Mouse (Mus musculus): ENCODE measurements around the gene Clec2e. TPM values are rescaled to one million over a fixed set of nuclear protein-coding genes. Genes with fewer than 3 reads are reported as not detected.

Gene Clec2e
- total RNA-seq, 1 experiment from 2014 or later: not detected

DNA sequence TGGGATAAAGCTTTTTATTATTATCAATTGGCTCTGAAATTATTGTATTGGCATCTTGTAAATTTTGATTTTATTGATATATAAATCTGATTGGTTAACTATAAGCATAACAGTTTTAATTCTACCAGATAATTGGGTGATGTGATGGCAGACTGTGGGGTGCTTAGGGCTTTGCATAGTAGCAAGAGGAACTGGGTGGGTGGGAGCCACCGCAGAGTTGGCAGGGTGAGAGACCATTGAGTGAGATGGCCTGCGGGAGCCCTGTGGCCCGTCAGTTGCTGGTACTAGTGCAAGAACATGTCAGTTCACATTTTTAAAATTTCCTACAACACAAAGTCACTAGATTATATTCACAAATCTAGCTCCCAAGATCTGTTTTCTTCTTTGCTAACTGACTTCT is 34.9 kb downstream of the Clec2e start:
- peak; percentile 72 for ATAC-seq (replicated peaks; ENCODE audit: low read depth, poor library complexity, severe bottlenecking)

DNA sequence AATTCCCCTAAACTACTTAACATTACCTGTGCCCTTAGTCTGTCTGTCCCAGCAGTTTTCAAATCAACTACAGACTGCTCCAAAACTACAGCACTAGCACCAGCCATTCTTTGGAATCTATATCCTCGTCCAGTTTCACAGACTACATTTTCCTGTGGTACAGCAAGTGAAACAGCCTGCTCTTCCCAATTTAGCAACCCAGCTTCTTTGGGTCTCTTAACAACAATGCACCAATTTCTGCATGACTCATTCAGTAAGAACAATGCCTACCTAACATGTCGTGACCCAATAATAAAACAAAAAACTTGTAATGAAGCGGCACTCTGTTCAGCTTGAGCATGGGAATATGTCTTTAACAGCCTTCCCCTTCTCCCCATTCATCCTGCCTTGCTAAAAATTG is 35.3 kb downstream of the Clec2e start:
- no peak for ATAC-seq (replicated peaks; ENCODE audit: low read depth, poor library complexity, severe bottlenecking)

DNA sequence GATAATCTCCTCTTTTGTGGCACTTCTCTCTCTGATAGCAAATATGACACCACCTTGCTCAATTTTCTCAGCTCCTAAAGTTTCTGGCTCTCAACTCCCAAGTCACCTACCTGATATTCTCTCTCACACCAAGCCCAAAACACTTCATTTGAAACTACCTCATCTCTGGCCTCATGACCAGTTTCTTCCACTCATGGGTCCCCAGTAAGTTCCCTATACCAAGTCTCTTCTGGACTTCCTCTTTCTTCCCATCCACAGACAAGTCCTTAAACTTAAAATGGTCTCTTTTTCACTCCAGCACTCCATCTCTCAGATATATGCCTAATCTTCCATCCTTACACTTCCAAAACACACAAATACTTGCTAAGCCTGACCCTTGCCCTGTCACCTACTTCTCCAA is 42.7 kb downstream of the Clec2e start:
- ATAC-seq (replicated peaks; ENCODE audit: low read depth, poor library complexity, severe bottlenecking): peak; percentile 89

DNA sequence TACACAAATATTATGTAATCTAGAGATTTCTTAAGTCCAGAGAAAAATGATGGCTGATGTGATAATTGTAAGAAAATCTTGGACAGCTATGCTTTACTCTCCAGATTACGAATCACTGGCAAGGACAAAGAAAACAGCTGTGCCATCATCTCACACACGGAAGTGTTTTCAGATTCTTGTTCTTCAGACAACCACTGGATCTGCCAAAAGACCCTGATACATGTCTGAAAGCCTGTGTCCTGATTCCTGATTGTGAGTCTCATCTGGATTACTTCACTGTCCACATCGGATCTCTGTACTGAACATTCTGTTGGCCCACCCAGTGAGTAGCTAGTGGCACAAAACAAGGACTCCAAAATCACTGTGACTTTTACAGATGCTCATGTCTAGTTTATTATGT is 44.5 kb downstream of the Clec2e start:
- ATAC-seq (replicated peaks; ENCODE audit: low read depth, poor library complexity, severe bottlenecking): no peak

DNA sequence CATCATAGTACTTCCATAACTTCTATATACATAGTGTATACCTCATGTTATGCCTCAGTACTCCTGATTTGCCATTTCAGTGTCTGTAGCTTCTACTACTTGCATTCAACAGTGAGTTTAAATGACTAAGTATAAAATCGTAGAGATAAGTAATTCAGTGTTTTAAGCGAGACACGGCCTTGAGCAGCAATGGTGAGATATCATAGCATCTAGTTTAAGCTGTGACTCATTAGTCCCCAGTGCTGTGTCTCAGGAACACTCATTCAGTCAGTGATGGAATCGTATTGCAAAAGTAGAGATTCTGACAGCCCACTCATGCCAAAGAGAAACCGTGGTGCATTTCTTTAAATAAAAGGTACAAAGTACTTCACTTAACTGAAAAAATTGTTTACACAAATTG is 49.0 kb downstream of the Clec2e start:
- no peak for ATAC-seq (replicated peaks; ENCODE audit: low read depth, poor library complexity, severe bottlenecking)

DNA sequence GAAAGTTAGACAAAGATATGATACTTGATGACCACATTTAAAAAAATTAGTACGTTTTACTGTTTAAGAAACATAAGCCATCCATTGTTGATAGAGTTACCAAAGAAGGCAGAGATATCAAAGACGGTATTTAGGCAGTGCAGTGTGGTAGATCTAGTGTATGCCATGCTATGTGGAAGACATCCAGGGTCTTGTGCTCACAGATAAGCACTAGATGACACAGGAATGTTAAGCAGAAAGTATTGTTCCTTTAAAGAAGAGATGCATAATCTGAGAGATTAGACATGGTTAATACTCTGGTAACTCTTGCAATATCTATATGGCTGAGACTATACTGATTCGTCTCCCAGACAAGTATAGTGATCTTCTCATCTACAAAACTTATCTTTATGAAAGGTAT is 49.6 kb downstream of the Clec2e start:
- no peak for ATAC-seq (replicated peaks; ENCODE audit: low read depth, poor library complexity, severe bottlenecking)

DNA sequence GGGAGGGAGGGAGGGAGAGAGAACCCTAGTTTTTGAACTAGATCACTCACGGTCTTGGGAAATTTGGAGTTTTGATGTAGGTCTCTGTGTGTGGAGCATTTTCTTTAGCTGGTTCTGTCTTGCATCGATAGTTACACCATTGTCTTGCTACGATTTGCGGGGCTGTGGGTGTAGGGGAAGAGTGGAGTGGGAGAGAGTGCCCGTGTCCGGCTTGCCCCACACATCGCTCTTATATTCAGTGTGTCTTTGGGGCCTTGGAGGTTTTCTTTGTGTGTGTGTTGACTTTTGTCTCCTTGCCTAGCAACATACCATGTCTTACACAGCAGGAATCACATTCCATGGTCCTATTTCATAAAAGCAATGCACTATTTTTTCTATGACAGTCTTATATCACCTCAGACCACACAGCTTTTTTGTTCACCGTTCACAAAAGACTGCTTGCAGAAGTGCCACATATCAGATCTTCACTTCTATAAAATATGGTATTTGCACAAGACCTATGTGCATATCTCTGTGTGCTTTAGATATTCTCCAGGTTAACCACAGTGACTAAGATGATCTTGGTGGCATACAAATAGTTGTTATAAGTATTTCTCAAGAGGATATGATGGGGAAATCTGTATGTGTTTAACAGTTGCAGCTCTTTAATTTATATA is 51.0 kb downstream of the Clec2e start:
- peak; percentile 62 for ATAC-seq (replicated peaks; ENCODE audit: low read depth, poor library complexity, severe bottlenecking)

DNA sequence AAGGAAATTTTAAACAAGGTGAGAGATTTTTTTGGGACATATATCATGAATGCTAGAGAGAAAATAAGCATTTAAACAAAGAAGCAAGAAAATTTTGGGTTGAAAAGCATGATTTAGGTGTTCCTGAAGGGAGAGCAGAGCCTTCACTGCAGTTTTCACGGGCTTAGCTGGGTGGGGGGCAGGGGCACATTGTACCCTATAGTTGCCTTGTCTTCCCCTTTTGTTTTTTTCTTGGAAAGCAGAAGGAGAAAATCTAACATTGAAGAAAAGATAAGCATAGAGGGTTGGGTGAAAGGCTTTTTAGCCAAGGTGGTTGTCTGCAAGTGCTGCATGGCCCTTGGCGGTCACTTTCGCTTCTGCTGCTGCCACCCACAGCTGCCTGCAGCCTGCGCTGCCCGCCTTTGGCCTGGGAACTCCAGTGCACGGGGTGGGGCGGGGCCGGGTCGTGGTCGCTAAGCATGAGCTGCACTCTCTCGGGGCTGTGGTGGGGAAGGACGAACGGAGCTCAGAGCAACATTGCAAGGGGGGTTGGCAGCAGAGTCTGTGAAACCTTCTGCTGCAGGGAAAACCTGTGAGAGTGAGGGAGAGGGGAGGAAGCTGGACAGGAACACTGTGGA is 51.7 kb downstream of the Clec2e start:
- peak; percentile 83 for ATAC-seq (replicated peaks; ENCODE audit: low read depth, poor library complexity, severe bottlenecking)

DNA sequence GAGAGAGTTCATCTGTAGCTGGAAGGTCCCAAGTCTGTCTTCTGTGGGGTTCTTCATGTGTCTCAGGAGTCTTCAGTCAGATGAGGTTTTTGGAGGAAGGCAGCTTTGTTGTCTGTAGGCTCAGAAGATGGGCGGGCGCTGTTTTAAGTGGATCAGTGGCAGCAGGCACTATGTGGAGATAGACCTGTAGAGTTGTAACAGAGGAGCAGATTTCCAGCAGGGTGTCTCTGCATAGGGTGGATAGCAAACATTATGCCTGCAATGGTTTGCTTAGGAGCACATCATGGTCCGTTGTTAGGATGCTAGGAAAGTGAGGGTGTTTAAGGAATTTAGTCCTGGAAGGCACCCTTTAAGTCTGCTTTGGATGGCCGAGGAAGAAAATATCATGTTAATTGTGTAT is 52.3 kb downstream of the Clec2e start:
- no peak for ATAC-seq (replicated peaks; ENCODE audit: low read depth, poor library complexity, severe bottlenecking)

DNA sequence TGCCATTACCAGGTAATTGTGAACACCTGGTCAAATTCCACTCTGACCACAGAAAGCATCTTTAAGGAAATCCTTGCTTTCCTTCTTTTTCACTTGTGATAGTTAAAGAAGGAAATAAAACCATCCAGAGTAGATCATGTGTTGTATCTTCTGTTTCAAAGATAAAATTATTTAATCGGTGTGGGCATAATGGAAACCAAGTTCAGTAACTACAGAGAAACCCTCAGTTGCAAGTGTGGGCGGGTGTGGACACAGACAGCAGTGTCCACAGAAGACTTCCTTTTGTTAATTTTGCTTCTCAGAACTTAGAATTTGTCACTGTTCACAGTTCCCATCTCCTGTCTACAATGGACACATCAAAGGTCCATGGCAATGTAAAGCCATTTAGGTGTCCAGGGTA is 55.1 kb downstream of the Clec2e start, which contains the start of gene Klrb1f:
Klrb1f (plus strand) TSS at position 301 of the 400 bp plus-strand sequence.
- no peak for ATAC-seq (replicated peaks; ENCODE audit: low read depth, poor library complexity, severe bottlenecking)

DNA sequence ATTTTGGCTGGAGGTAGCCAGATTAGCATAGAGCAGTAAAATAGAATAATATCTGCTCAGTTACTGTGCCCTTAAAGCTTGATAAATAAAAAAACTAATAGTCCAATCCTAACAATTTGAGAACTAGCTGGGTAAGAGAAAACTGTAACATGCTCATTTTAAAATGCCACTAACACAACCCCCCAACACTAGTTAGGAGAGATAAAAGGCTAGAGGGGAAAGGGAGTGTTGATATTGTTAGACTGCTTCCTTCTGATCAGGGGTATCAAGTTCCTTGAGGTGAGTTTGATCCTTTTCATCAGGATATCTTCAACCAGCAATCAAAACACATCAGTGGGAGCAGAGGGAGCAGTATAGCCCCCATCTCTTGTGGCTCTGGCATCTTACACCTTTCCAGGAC is 58.2 kb downstream of the Clec2e start:
- ATAC-seq (replicated peaks; ENCODE audit: low read depth, poor library complexity, severe bottlenecking): no peak

Other genes with a start within 250 kb of the Clec2e start
- 8.0 and 8.1 TPM in 2 replicates for gene Clec2i, start 213.3 kb downstream of the Clec2e start, total RNA-seq (2017)
- gene BC035044, start 209.8 kb downstream of the Clec2e start, total RNA-seq (2017): 213 and 215 TPM in 2 replicates
- gene Clec2g, start 166.5 kb downstream of the Clec2e start, total RNA-seq (2017): not detected in 2 replicates
- gene Klrb1f, start 55.0 kb downstream of the Clec2e start, total RNA-seq (2017): 11.3 and 20.6 TPM in 2 replicates
- 153 and 168 TPM in 2 replicates for gene Clec2d, start 79.7 kb upstream of the Clec2e start, total RNA-seq (2017)
- gene Cd69, start 174.5 kb upstream of the Clec2e start, total RNA-seq (2017): 245 and 273 TPM in 2 replicates
- 0.14 TPM in 1 of 2 replicates, not detected in the other for gene 4922502D21Rik, start 230.9 kb upstream of the Clec2e start, total RNA-seq (2017)
- gene Clec12a, start 241.8 kb upstream of the Clec2e start, total RNA-seq (2017): 117 and 140 TPM in 2 replicates